Mouse (Mus musculus) erythroid progenitor cell, adult 5-6 weeks (primary cell): ENCODE measurements around the gene Ccdc114. TPM values are rescaled to one million over a fixed set of nuclear protein-coding genes. Genes with fewer than 3 reads are reported as not detected.
"Not testable (repeated sequence)": the region's sequence is repeated elsewhere in the genome, so short reads cannot be mapped to it uniquely, and the experiment has no call there.

Source experiments
- ATAC-seq: replicated peaks from 2 replicates; pipeline ENCODE4 v1.8.0; 2016; ENCODE audit warnings: moderate number of reproducible peaks, mild to moderate bottlenecking, moderate TSS enrichment, inconsistent platforms; ENCODE audit not compliant: poor library complexity, low FRiP score, severe bottlenecking
- total RNA-seq, 2 experiments: library from RNA; stranded (forward) in 1 of 2; stranded (reverse) in 1 of 2; fragments of 150-400 nt in 1 of 2; fragments of 186-747, 209-891 nt in 1 of 2; gene quantifications; 2 replicates each; pipeline versions ENCODE4 v1.2.3 to v1.2.4; 2015 to 2017; ENCODE audit warnings: low replicate concordance in 2 of 2

The Ccdc114 gene
- total RNA-seq, 2 experiments from 2014 or later: not detected

DNA sequence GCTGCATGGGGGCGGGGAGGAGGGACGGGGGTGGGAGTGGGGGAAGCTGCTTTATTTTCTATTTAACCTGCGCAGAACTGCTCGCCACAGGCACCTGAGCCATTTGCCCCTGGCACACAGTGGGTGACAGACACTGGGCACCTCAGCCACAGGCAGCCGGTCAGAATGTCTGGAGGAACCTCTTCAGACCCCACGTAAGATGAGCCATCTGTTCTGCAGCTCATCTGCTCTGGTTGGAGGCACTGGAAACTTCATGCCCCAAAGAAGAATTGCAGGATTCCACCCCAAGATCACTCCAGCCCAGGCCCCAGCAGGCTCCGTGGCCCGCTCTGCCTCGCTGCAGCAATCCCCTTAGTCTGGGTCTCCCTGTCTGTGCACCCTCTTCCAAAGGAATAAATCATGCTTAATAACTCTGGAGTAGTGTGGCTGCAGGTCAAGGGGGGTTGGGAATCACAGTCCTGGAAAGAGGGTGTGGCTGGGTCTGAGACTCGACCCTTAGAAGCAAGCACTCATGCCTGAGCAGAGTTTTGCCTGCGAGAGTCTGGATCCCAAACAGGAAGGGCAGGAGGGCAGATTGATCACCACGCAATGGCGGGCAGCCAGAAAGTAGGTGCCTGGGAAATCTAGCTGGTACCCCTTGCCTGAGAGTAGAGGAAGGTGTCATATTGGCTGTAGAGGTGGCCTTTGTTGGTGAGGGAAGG lies 6.7 kb upstream of the Ccdc114 start:
- ATAC-seq: no peak

DNA sequence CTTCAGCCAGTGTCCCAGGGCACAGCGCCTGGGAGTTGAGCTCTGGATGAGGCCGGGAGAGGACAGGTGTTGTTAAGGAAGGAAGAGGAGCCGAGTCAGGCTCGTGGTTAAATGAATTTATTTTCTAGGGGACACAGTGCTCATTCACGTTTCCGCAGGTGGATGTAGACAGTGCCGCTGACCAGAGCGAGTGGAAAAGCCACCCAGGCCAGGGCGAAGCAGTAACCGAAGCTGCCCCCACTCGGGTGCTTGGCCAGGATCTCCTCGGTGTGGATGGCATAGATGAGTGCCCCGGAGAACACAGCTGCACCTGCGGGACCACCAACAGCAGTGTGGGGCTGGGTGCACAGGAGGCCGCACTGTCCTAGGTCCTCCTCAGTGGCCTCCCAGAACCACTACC lies 5.9 kb upstream of the Ccdc114 start:
- ATAC-seq: no peak

DNA sequence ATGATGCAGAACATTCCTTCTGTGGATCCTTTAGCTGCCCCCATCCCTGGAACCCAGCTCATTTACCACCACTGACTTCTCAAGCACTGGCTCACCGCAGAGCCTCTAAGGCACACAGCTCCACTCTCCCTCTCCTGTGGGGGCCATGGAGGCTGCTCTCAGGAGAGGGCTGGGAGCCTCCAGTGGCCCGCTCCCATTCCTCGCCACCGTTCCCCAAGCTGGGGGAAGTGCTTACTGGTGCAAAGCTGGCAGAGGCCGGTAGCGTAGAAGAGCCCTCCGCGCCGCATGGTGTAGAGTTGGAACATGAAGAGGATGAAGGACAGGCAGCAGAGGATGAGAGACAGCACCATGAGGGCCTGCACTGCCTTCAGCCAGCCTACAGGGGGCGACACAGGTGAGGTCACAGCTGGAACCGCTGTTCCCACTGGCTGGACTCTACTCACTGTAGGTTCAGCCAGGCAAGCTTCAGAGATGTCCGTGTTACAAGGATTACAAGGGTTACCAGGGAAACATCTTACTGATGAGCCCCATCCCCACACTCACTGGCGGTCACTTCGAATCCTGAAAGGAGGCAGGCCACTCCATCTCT lies 4.7 kb upstream of the Ccdc114 start:
- ATAC-seq: no peak

DNA sequence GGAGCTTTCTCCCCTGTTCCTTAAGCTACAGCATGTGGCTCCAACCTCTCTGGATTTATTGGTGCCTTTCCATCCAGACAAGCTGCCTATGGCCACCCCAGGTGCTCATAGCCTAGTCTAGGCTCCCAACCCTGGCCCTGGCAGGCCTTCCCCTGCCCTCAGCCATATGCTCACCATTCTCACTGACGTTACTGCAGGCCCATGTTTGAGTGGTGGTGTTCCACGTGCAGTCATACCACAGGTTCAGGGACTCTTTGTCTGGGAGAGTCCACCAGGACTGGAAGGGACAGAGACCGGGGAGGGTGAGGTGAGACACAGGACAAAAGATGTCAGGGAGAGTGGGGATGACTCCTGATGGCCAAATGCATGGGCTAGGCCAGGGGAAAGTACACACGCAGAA lies 4.1 kb upstream of the Ccdc114 start:
- ATAC-seq: no peak

DNA sequence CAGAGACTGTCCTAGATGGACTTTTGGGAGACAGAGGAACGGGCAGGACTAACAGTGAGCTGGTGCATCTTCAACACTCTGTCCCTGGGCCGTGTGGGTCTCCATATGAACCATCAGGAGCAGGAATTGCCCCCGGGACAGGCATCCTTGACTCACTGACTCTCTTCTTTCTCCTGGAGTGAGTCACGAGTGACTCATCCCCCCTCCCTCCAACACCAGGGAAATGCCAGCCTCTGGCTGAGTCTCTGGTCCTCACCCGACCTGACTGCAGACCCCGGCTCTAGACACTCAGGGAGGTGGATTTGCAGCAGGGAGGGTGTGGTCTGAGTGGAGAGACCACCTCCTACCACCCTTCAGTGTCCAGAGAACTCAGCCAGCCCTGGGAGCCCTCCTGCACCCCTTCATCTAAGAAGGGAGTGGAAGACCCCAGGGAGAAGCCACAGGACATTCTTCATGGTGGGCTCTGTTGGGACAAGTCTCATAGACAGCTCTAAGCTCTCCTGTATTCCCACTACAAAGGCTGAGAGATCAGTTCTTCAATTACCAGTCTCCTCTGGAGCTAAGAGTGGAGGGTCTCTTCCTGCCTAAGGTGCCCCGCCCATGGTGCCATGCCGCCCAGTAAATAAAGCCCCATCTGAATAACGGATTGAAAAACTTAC lies 3.2 kb upstream of the Ccdc114 start:
- no peak for ATAC-seq

DNA sequence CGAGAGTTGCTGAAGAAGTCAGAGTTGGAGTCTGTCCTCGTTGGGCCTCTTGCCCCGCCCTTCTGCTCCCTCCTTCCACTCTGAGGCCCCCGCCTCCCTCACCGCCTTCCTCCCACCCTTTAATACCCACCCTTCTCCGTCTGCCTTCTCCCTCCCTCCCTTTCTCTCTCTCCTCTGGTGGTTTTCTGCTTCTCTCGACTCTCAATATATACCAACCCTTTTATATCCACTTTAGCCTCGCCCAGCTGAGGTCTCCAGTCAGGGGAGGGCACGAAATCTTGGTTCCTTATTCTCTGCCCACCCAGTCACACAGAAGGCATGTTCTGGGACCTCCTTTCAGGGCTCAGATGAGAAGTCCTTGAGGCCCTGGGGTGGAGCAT lies 2.6 kb upstream of the Ccdc114 start, which contains the start of gene Emp3:
Gene Emp3, minus strand, starts transcription at position 163 of the 380 bp plus-strand sequence.
- no peak for ATAC-seq

- no peak for ATAC-seq
Observed at GRCm38 (mm10) chr7:45921950-45922600, 1.8 kb upstream of the Ccdc114 start.

- ATAC-seq: peak; percentile 85
Observed at GRCm38 (mm10) chr7:45922928-45923761, 727 bp upstream of the Ccdc114 start.

GRCm38 (mm10) chr7:45924429-45924816 lies 551 bp downstream of the Ccdc114 start:
- no peak for ATAC-seq

- ATAC-seq: no peak
Observed at GRCm38 (mm10) chr7:45928626-45929295, 4.9 kb downstream of the Ccdc114 start.

GRCm38 (mm10) chr7:45929688-45930087 lies 5.8 kb downstream of the Ccdc114 start:
- no peak for ATAC-seq

GRCm38 (mm10) chr7:45933766-45934165 lies 9.9 kb downstream of the Ccdc114 start:
- not testable (repeated sequence) for ATAC-seq

DNA sequence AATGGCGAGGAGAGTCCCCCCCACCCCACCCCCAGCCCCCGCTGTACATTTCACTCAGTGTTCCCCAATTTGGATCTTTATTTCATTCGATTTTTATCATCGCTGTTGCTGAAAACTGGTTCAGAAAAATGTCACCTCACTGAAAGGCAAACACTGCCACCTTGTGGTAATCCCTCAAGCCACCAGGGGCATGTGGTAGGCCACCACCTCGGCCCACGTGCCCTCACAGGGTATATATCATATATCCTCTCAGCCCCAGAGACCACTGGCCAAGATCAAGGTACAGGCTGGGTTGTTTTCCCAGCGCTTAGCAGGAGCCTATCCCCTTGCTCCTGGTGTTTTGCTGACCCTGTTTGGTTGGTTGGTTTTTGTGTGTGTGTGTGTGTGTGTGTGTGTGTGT lies 11.2 kb downstream of the Ccdc114 start:
- peak; percentile 52; the same call in 1 of the 2 replicates for ATAC-seq

GRCm38 (mm10) chr7:45939836-45940235 lies 16.0 kb downstream of the Ccdc114 start:
- no peak for ATAC-seq

DNA sequence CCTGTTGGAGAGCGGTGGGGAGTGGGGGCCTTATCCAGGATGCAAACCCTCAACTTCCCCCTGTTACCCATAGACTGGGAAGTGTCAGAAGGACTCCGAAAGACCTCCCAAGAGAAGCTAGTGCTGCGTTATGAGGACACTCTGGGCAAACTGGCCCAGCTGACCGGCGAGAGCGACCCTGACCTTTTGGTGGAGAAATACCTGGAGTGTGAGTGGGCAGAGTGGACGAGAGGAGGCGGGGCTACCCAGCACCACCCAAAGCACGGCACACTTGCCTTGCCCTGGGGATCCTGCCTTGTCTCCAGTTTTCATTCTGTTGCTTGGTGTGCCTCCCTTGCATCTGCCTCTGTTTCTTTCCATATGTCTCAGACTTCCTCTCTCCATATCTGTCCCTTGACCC lies 18.1 kb downstream of the Ccdc114 start:
- no peak for ATAC-seq

DNA sequence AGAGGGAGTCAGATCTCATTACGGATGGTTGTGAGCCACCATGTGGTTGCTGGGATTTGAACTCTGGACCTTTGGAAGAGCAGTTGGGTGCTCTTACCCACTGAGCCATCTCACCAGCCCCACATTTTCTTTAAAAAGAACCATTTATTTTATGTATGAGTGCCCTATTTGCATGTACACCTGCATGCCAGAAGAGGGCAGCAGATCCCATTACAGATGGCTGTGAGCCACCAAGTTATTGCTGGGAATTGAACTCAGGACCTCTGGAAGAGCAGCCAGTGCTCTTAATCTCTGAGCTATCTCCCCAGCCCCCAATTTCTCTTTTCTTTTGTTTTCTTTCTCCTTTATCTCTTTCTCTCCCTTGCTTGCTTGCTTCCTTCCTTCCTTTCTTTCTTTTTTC lies 19.4 kb downstream of the Ccdc114 start:
- ATAC-seq: not testable (repeated sequence)

DNA sequence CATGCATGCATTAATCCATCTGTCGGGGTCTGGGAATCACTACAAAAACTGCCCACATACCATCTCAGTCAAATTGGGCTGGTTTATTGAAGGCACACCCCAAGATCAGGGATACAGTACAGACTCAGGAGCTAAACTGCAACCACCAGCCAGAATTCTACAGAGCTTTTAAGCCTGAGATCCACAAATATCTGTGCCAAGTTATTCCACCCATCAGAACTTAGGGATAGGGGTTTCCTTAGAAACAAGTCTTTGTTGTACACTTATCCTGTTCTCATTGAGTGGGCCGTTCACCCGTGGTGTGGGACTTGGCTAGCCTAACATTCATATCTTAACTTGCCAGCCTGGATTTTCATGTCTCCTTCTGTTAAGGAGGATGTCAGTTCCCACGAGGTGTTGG lies 25.2 kb downstream of the Ccdc114 start:
- ATAC-seq: no peak

DNA sequence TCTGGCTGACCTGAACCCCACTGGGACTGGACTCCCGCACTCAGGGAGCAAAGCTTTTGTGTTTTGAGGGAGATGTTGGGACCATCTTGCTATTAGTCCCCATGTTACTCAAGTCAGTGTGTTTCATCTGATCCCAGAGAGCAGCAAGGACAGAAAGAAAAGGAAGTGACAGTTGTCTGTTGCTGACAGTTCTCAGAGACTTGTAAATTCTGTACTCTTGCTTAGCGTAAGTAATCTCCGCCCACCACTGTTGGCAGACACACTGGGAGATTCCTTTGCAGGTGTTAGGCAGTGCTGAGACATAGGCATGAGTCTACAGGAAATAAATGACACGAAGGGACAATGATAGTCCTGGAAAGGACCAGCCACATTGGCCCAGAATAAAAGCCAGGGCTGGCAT lies 32.7 kb downstream of the Ccdc114 start:
- no peak for ATAC-seq
